Mouse (Mus musculus) neutrophil, adult 59 days (primary cell): ENCODE results near the gene A030003K21Rik. TPM values are rescaled to one million over a fixed set of nuclear protein-coding genes. Genes with fewer than 3 reads are reported as not detected.

Experiments used
- total RNA-seq, 2 experiments: library from RNA; stranded (reverse); gene quantifications; 1 replicate in 1 of 2; 2 replicates in 1 of 2; pipeline ENCODE4 v1.2.4; 2023

Gene A030003K21Rik
- total RNA-seq: not detected

DNA sequence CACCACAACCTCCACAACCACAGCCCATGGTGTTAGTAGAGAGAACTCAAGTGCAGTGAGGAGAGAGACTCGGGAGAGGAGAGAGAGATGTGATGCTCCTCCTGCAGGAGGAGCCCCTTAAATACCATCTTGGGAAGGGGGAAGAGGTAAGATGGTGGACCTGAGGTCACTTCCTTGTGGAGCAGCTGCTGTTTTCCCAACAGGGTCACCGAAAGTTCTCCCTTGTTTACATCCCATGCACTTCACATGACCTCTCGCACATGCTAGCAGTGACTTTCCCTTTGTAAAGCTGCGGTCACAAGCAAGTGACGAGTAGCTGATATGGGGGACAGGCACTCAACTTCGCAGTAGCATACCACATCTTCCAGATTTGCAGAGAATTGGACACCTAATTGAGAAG, at the start of gene A030003K21Rik:
A030003K21Rik (minus strand) TSS at position 94 of the 400 bp plus-strand sequence.

DNA sequence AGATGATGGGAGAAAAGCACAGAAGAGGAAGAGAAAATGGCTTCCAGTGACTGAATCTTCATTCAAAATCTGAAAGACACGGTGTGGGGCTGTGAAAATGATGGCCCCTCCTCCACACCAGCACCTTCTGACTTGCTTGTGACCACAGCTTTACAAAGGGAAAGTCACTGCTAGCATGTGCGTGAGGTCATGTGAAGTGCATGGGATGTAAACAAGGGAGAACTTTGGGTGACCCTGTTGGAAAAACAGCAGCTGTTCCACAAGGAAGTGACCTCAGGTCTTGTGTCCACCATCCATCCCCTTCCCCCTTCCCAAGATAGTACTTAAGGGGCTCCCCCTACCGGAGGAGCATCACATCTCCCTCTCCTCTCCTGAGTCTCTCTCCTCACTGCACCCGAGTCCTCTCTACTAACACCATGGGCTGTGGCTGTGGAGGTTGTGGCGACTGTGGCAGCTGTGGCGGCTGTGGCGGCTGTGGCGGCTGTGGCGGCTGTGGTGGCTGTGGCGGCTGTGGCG, 16.7 kb upstream of the A030003K21Rik start, which contains the start of gene Gm47955:
Gm47955 (plus strand) TSS at position 417 of the 516 bp plus-strand sequence.

DNA sequence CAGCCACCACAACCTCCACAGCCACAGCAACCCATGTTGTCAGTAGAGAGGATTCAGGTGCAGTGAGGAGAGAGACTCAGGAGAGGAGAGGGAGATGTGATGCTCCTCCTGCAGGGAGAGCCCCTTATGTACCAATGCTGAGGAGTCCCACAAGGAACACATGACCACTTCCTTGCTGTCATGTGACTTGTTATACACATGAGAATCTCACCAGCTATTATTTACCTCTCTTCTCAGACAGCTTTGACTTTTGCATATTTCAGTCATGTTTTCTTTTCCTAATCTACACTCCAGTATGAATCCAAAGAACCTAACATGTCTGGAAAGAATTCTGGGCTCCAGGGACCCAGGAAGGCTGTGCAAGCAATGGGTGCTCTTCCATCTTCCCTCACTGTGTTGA, 12.7 kb upstream of the A030003K21Rik start, which contains the start of gene Gm7544:
Gm7544 (minus strand) TSS at position 101 of the 400 bp plus-strand sequence.

DNA sequence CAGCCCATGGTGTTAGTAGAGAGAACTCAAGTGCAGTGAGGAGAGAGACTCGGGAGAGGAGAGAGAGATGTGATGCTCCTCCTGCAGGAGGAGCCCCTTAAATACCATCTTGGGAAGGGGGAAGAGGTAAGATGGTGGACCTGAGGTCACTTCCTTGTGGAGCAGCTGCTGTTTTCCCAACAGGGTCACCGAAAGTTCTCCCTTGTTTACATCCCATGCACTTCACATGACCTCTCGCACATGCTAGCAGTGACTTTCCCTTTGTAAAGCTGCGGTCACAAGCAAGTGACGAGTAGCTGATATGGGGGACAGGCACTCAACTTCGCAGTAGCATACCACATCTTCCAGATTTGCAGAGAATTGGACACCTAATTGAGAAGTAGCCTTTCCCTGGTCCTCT, 11.9 kb downstream of the A030003K21Rik start, which contains the start of gene Gm6217:
Gm6217 (minus strand) TSS at position 74 of the 400 bp plus-strand sequence.

DNA sequence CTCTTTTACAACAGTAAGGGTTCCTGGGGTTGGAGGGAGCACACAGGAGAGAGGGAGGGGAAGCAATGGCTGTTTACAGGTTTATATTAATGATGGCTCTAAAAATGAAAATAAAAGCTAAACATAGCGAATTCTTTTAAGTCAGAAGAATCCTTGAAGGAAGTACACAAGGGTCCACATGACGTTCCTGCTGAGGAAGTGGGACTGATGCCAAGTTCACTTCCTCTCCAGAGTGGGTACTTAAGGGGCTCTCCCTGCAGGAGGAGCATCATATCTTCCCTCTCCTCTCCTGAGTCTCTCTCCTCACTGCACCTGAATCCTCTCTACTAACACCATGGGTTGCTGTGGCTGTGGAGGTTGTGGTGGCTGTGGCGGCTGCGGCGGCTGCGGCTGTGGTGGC, 18.5 kb downstream of the A030003K21Rik start, which contains the start of gene A030014E15Rik:
A030014E15Rik (plus strand) TSS at position 268 of the 400 bp plus-strand sequence.

DNA sequence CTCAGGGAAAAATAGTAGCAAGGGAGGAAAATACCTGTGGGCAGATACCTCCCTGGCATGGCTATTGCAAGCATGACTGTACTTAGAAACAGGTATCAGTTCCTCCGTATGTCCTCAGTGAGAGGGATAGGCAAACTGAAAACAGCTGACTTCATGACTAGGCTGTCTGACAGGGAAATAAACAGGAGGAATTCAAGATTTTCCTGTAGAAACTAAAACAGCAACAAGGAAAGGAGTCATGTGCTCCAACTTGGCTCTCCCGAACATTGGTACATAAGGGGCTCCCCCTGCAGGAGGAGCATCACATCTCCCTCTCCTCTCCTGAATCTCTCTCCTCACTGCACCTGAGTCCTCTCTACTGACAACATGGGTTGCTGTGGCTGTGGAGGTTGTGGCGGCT, 30.2 kb downstream of the A030003K21Rik start, which contains the start of gene A030005L19Rik:
A030005L19Rik (plus strand) TSS at position 301 of the 400 bp plus-strand sequence.

Other genes starting within 250 kb of the A030003K21Rik start
- 100 to 1,000 TPM; 112 to 121 TPM for gene Mff, start 218.5 kb downstream of the A030003K21Rik start, total RNA-seq
- gene Tm4sf20, start 174.9 kb downstream of the A030003K21Rik start, total RNA-seq: not detected
- not detected for gene Gm47791, start 172.1 kb downstream of the A030003K21Rik start, total RNA-seq
- 10 to 100 TPM; 49.2 to 51.1 TPM for gene Agfg1, start 103.9 kb downstream of the A030003K21Rik start, total RNA-seq
- not detected for gene A030005L19Rik, start 30.1 kb downstream of the A030003K21Rik start, total RNA-seq
- not detected for gene A030014E15Rik, start 18.5 kb downstream of the A030003K21Rik start, total RNA-seq
- gene Gm6217, start 12.0 kb downstream of the A030003K21Rik start, total RNA-seq: not detected
- gene Gm7544, start 12.6 kb upstream of the A030003K21Rik start, total RNA-seq: not detected
- not detected for gene Gm47955, start 16.9 kb upstream of the A030003K21Rik start, total RNA-seq
- gene Gm47959, start 57.2 kb upstream of the A030003K21Rik start, total RNA-seq: not detected
- not detected for gene Slc19a3, start 95.1 kb upstream of the A030003K21Rik start, total RNA-seq
- gene Krtap28-10, start 99.1 kb upstream of the A030003K21Rik start, total RNA-seq: not detected
- gene Gm47969, start 101.5 kb upstream of the A030003K21Rik start, total RNA-seq: not detected
- not detected for gene A030005K14Rik, start 116.0 kb upstream of the A030003K21Rik start, total RNA-seq
- gene Krtap28-13, start 117.5 kb upstream of the A030003K21Rik start, total RNA-seq: not detected
- not detected for gene Ccl20, start 173.4 kb upstream of the A030003K21Rik start, total RNA-seq
- not detected for gene Daw1, start 216.4 kb upstream of the A030003K21Rik start, total RNA-seq